Mouse (Mus musculus): Measurements from ENCODE around the gene Tubb4a. TPM values are rescaled to one million over a fixed set of nuclear protein-coding genes. Genes with fewer than 3 reads are reported as not detected.

Tubb4a gene
- polyA plus RNA-seq (2014; fragmentation: Illumina TruSeq; extraction: RNeasy Lipid Tissue Mini Kit (QIAGEN cat#74804); ENCODE audit: low read depth, low replicate concordance) = 0.41 TPM

GRCm38 (mm10) chr17:57087049-57087832 lies at the start of gene Tubb4a:
Gene Tubb4a (minus strand): TSS chr17:57087782.

GRCm38 (mm10) chr17:57105181-57106034 lies 17.8 kb upstream of the Tubb4a start, which contains the start of gene Tnfsf9:
Gene Tnfsf9 (plus strand): TSS chr17:57105325.

GRCm38 (mm10) chr17:57078336-57078735 lies 9.2 kb downstream of the Tubb4a start, which contains the start of gene Dennd1c:
Gene Dennd1c (minus strand): TSS chr17:57078514.

GRCm38 (mm10) chr17:57059486-57059977 lies 28.1 kb downstream of the Tubb4a start, which contains the start of gene Slc25a23:
Gene Slc25a23 (minus strand): TSS chr17:57059863.

GRCm38 (mm10) chr17:57058891-57059485 lies 28.6 kb downstream of the Tubb4a start, which contains the start of gene Crb3:
Gene Crb3 (plus strand): TSS chr17:57059105.

GRCm38 (mm10) chr17:57041554-57041953 lies 46.0 kb downstream of the Tubb4a start, which contains the start of gene Slc25a41:
Gene Slc25a41 (minus strand): TSS chr17:57041654.

GRCm38 (mm10) chr17:57030931-57031660 lies 56.5 kb downstream of the Tubb4a start, which contains the start of gene Khsrp:
Gene Khsrp (minus strand): TSS chr17:57031522.

Other genes starting within 250 kb of the Tubb4a start
- not detected for gene Acsbg2, start 213.3 kb downstream of the Tubb4a start, polyA plus RNA-seq (2014; fragmentation: Illumina TruSeq; extraction: RNeasy Lipid Tissue Mini Kit (QIAGEN cat#74804); ENCODE audit: low read depth, low replicate concordance)
- gene 1700061G19Rik, start 212.3 kb downstream of the Tubb4a start, polyA plus RNA-seq (2014; fragmentation: Illumina TruSeq; extraction: RNeasy Lipid Tissue Mini Kit (QIAGEN cat#74804); ENCODE audit: low read depth, low replicate concordance) = not detected
- gene Mllt1, start 152.4 kb downstream of the Tubb4a start, polyA plus RNA-seq (2014; fragmentation: Illumina TruSeq; extraction: RNeasy Lipid Tissue Mini Kit (QIAGEN cat#74804); ENCODE audit: low read depth, low replicate concordance) = 0.99 TPM
- gene Acer1, start 105.7 kb downstream of the Tubb4a start, polyA plus RNA-seq (2014; fragmentation: Illumina TruSeq; extraction: RNeasy Lipid Tissue Mini Kit (QIAGEN cat#74804); ENCODE audit: low read depth, low replicate concordance) = not detected
- gene Clpp, start 97.5 kb downstream of the Tubb4a start, polyA plus RNA-seq (2014; fragmentation: Illumina TruSeq; extraction: RNeasy Lipid Tissue Mini Kit (QIAGEN cat#74804); ENCODE audit: low read depth, low replicate concordance) = 4.8 TPM
- gene Alkbh7, start 90.4 kb downstream of the Tubb4a start, polyA plus RNA-seq (2014; fragmentation: Illumina TruSeq; extraction: RNeasy Lipid Tissue Mini Kit (QIAGEN cat#74804); ENCODE audit: low read depth, low replicate concordance) = 2.6 TPM
- not detected for gene Pspn, start 87.8 kb downstream of the Tubb4a start, polyA plus RNA-seq (2014; fragmentation: Illumina TruSeq; extraction: RNeasy Lipid Tissue Mini Kit (QIAGEN cat#74804); ENCODE audit: low read depth, low replicate concordance)
- 4.7 TPM for gene Gtf2f1, start 76.5 kb downstream of the Tubb4a start, polyA plus RNA-seq (2014; fragmentation: Illumina TruSeq; extraction: RNeasy Lipid Tissue Mini Kit (QIAGEN cat#74804); ENCODE audit: low read depth, low replicate concordance)
- gene Gm17949, start 76.3 kb downstream of the Tubb4a start, polyA plus RNA-seq (2014; fragmentation: Illumina TruSeq; extraction: RNeasy Lipid Tissue Mini Kit (QIAGEN cat#74804); ENCODE audit: low read depth, low replicate concordance) = not detected
- gene Khsrp, start 56.3 kb downstream of the Tubb4a start, polyA plus RNA-seq (2014; fragmentation: Illumina TruSeq; extraction: RNeasy Lipid Tissue Mini Kit (QIAGEN cat#74804); ENCODE audit: low read depth, low replicate concordance) = 10.8 TPM
- not detected for gene Slc25a41, start 46.1 kb downstream of the Tubb4a start, polyA plus RNA-seq (2014; fragmentation: Illumina TruSeq; extraction: RNeasy Lipid Tissue Mini Kit (QIAGEN cat#74804); ENCODE audit: low read depth, low replicate concordance)
- not detected for gene Crb3, start 28.7 kb downstream of the Tubb4a start, polyA plus RNA-seq (2014; fragmentation: Illumina TruSeq; extraction: RNeasy Lipid Tissue Mini Kit (QIAGEN cat#74804); ENCODE audit: low read depth, low replicate concordance)
- gene Slc25a23, start 27.9 kb downstream of the Tubb4a start, polyA plus RNA-seq (2014; fragmentation: Illumina TruSeq; extraction: RNeasy Lipid Tissue Mini Kit (QIAGEN cat#74804); ENCODE audit: low read depth, low replicate concordance) = 18.0 TPM
- 0.29 TPM for gene Dennd1c, start 9.3 kb downstream of the Tubb4a start, polyA plus RNA-seq (2014; fragmentation: Illumina TruSeq; extraction: RNeasy Lipid Tissue Mini Kit (QIAGEN cat#74804); ENCODE audit: low read depth, low replicate concordance)
- gene Tnfsf9, start 17.5 kb upstream of the Tubb4a start, polyA plus RNA-seq (2014; fragmentation: Illumina TruSeq; extraction: RNeasy Lipid Tissue Mini Kit (QIAGEN cat#74804); ENCODE audit: low read depth, low replicate concordance) = not detected
- gene Cd70, start 62.0 kb upstream of the Tubb4a start, polyA plus RNA-seq (2014; fragmentation: Illumina TruSeq; extraction: RNeasy Lipid Tissue Mini Kit (QIAGEN cat#74804); ENCODE audit: low read depth, low replicate concordance) = not detected
- not detected for gene Tnfsf14, start 106.4 kb upstream of the Tubb4a start, polyA plus RNA-seq (2014; fragmentation: Illumina TruSeq; extraction: RNeasy Lipid Tissue Mini Kit (QIAGEN cat#74804); ENCODE audit: low read depth, low replicate concordance)
- 472 TPM for gene C3, start 140.4 kb upstream of the Tubb4a start, polyA plus RNA-seq (2014; fragmentation: Illumina TruSeq; extraction: RNeasy Lipid Tissue Mini Kit (QIAGEN cat#74804); ENCODE audit: low read depth, low replicate concordance)
- gene Gpr108, start 160.7 kb upstream of the Tubb4a start, polyA plus RNA-seq (2014; fragmentation: Illumina TruSeq; extraction: RNeasy Lipid Tissue Mini Kit (QIAGEN cat#74804); ENCODE audit: low read depth, low replicate concordance) = 5.9 TPM
- gene Trip10, start 161.7 kb upstream of the Tubb4a start, polyA plus RNA-seq (2014; fragmentation: Illumina TruSeq; extraction: RNeasy Lipid Tissue Mini Kit (QIAGEN cat#74804); ENCODE audit: low read depth, low replicate concordance) = 2.3 TPM
- gene Vav1, start 191.3 kb upstream of the Tubb4a start, polyA plus RNA-seq (2014; fragmentation: Illumina TruSeq; extraction: RNeasy Lipid Tissue Mini Kit (QIAGEN cat#74804); ENCODE audit: low read depth, low replicate concordance) = 0.35 TPM

Data from adrenal gland, adult 10 weeks (tissue).